Mouse (Mus musculus): ENCODE measurements at regions not wholly inside any gene's neighbourhood (a gene's known extent, or its start where the extent isn't known, plus 50 kb on each side); places are given as distances from the start of the nearest gene placed in this dataset.

GRCm38 (mm10) chr3:154382811-154383210 lies 52.4 kb upstream of the Lhx8 start:
- no peak overlapping the region for H3K9ac ChIP-seq
- no peaks in the 10 kb centered on the region for H3K9me3 ChIP-seq
- ATAC-seq (ENCODE audit: low FRiP score): no peak
- no peak overlapping the region for H3K4me3 ChIP-seq
- peaks cover 28% of the 10 kb centered on the region for H3K4me1 ChIP-seq (replicated peaks)
- peaks cover 10% of the 10 kb centered on the region; the same call in 1 of the 2 replicates for H3K27me3 ChIP-seq
- 62% methylated on average over 6 of the region's 6 CpGs for WGBS
- no peak overlapping the region for H3K4me2 ChIP-seq
- H3K36me3 ChIP-seq: no peaks in the 10 kb centered on the region
- H3K27ac ChIP-seq: no peak overlapping the region

GRCm38 (mm10) chr3:154381561-154381960 lies 51.1 kb upstream of the Lhx8 start:
- Histone ChIP-seq H3K9me3 (no peaks in the 10 kb centered on the region), H3K27ac (no peak overlapping the region), H3K9ac (no peak overlapping the region), H3K27me3 (peaks cover 11% of the 10 kb centered on the region; the same call in 1 of the 2 replicates), H3K36me3 (no peaks in the 10 kb centered on the region), H3K4me2 (no peak overlapping the region), H3K4me1 (replicated peaks) (peaks cover 21% of the 10 kb centered on the region), H3K4me3 (no peak overlapping the region)
- ATAC-seq (ENCODE audit: low FRiP score): no peak
- 6% methylated on average over 5 of the region's 5 CpGs for WGBS

All from hindbrain, embryonic 13.5 days (tissue).